Mouse (Mus musculus) midbrain, embryonic 16.5 days (tissue): Measurements from ENCODE around the gene Tbc1d19. TPM values are rescaled to one million over a fixed set of nuclear protein-coding genes. Genes with fewer than 3 reads are reported as not detected.

Experiments
- ATAC-seq: fragments of 200-750 bp; cut with Nextera tagmentation; 2 replicates; pipeline ENCODE4 v1.8.0; 2017; ENCODE audit warnings: moderate TSS enrichment
- H3K27ac ChIP-seq: fragments of 300-500 bp; sonication (generic); 2 replicates; pipeline ENCODE4 v1.5.1; 2014; ENCODE audit warnings: mild to moderate bottlenecking, low read length, mixed read lengths
- H3K27me3 ChIP-seq: fragments of 300-500 bp; sonication (generic); 2 replicates; pipeline ENCODE4 v1.6.1; 2014; ENCODE audit warnings: low read depth, low read length, mixed read lengths; ENCODE audit not compliant: control insufficient read depth, insufficient read depth
- H3K36me3 ChIP-seq: fragments of 300-500 bp; sonication (generic); 2 replicates; pipeline ENCODE4 v1.6.1; 2014; ENCODE audit warnings: mild to moderate bottlenecking, low read length, moderate library complexity, mixed read lengths; ENCODE audit not compliant: control insufficient read depth, insufficient read depth
- H3K4me1 ChIP-seq: fragments of 300-500 bp; sonication (generic); 2 replicates; pipeline ENCODE4 v1.6.1; 2014; ENCODE audit warnings: mild to moderate bottlenecking, low read length, mixed read lengths; ENCODE audit not compliant: control insufficient read depth, insufficient read depth
- H3K4me2 ChIP-seq: fragments of 300-500 bp; sonication (generic); 2 replicates; pipeline ENCODE4 v1.6.1; 2014; ENCODE audit warnings: mild to moderate bottlenecking, low read length, mixed read lengths
- H3K4me3 ChIP-seq: fragments of 300-500 bp; sonication (generic); 2 replicates; pipeline ENCODE4 v1.5.1; 2014; ENCODE audit warnings: low read depth, mild to moderate bottlenecking, low read length, moderate library complexity, mixed read lengths
- H3K9ac ChIP-seq: fragments of 300-500 bp; sonication (generic); 2 replicates; pipeline ENCODE4 v1.6.1; 2014; ENCODE audit warnings: low read depth, low read length, mixed read lengths
- H3K9me3 ChIP-seq: fragments of 300-500 bp; sonication (generic); replicated peaks from 2 replicates; pipeline ENCODE4 v1.6.1; 2014; ENCODE audit warnings: mild to moderate bottlenecking, low read length, mixed read lengths; ENCODE audit not compliant: control insufficient read depth, poor library complexity, severe bottlenecking
- WGBS: fragments of 180-500 bp; shearing (Covaris S2); extraction: QIAGEN DNeasy Blood & Tissue Kit; methylation state at CpG from one replicate; pipeline ENCODE4 v1.1.7; 2014; 5-methylcytosine and 5-hydroxymethylcytosine counted together
- polyA plus RNA-seq: library from polyadenylated mRNA; unstranded; fragments of >200 nt; fragmentation: Nextera tagmentation; extraction: Ambion mirVana; gene quantifications from 2 replicates; pipeline ENCODE4 v1.2.1, GENCODE M21; 2015

The Tbc1d19 gene
- polyA plus RNA-seq: 71.6 and 77.9 TPM in 2 replicates

DNA sequence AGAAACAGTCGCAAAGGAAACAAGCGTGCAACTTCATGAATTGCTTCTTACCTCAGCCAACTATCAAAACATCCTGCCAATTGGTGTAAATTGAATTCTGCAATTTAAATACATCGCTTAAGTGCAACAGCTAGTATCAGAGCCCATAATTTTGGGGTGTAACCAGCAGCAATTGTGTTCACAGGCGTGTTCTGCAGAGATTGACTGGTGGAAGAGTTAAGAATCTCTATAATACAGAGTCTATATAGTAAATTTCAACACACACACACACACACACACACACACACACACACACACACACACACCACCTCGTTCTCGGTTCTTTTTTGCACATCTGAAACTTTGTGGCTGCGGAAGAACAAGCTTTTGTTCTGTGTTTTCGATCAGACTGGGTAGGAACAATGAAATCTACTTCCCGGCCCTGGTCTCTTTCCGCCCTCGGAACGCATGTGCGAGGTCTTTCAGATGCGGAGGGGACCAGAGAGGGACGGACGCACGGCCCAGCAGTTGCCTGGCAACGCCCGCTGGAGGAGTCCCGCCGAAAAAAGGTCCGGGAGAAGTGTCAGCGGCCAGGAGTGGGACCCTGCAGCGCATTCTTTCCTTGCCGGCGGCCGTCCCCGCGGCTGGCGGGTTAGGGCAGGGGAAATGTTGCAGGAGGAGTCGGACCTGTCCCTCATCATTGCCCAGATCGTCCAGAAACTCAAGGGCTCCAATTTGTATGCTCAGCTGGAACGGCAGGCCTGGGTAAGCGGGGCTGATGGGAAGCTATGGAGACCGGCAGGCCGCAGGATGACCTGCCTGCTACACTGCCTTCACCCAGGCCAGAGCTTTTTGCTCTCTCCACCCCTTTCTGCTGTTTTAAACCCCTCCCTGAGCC, at the start of gene Tbc1d19:
Tbc1d19 (plus strand) TSS at position 492 of the 877 bp plus-strand sequence.
- WGBS: 5% methylated on average over 36 of the region's 36 CpGs
- H3K4me1 ChIP-seq: peaks cover 20% of the 10 kb centered on the region
- H3K4me3 ChIP-seq: peak within 1 kb of the TSS; percentile 76
- no peaks in the 10 kb centered on the region for H3K36me3 ChIP-seq
- no peaks in the 10 kb centered on the region for H3K9me3 ChIP-seq
- H3K27me3 ChIP-seq: no peaks in the 10 kb centered on the region
- peak within 1 kb of the TSS; percentile 81 for H3K9ac ChIP-seq
- H3K27ac ChIP-seq: peak within 1 kb of the TSS; percentile 76
- H3K4me2 ChIP-seq: peak within 1 kb of the TSS; percentile 80
- peak; percentile 100 for ATAC-seq

GRCm38 (mm10) chr5:53759912-53760311, 49.5 kb upstream of the Tbc1d19 start:
- Histone ChIP-seq H3K27me3 (no peaks in the 10 kb centered on the region), H3K36me3 (no peaks in the 10 kb centered on the region), H3K4me3 (no peak overlapping the region), H3K27ac (no peak overlapping the region), H3K9ac (no peak overlapping the region), H3K4me1 (no peaks in the 10 kb centered on the region), H3K4me2 (no peak overlapping the region), H3K9me3 (no peaks in the 10 kb centered on the region)
- no peak for ATAC-seq
- WGBS: 90% methylated on average over 4 of the region's 4 CpGs

DNA sequence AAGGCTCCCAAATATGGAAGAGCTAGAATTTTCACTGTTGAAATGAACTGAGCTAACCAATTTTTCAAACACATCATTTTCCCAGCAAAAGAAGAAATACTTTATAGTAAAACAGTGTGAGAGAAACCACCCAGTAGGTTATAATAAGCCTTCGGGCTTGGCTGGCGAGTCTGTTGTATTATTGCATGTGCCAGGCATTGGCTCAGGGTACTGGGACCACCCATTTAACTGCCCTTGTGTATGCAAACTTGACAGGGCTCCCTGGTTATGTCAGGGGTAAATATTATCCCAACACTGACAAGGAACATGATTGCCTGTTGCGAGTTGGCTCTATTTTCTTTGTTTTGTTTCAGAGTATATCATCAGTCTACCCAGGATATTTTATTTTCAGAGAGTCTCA, 48.5 kb upstream of the Tbc1d19 start:
- no peaks in the 10 kb centered on the region for H3K4me1 ChIP-seq
- no peaks in the 10 kb centered on the region for H3K36me3 ChIP-seq
- no peak overlapping the region for H3K4me2 ChIP-seq
- WGBS: 93% methylated on average over 3 of the region's 3 CpGs
- H3K27ac ChIP-seq: no peak overlapping the region
- H3K9me3 ChIP-seq: no peaks in the 10 kb centered on the region
- ATAC-seq: no peak
- H3K4me3 ChIP-seq: no peak overlapping the region
- no peak overlapping the region for H3K9ac ChIP-seq
- no peaks in the 10 kb centered on the region for H3K27me3 ChIP-seq

DNA sequence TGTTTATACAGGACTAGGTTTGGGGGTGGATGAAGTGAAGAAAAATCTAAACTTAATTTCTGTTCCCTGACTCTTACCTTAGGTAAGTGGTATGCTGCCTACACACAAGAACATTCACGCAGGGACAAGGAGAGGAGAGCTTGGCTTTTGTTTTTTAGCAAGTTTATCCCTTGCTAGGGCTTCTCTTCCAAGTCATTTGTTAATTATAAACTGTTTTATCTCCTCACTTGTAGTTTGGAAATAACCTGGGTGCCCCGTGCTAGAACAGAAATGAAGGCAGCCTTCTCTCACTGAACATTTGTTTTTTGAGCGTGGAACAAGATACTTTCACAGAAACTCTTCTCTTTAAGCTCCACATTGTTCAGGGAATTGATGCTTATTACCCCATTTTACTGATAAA, 48.1 kb upstream of the Tbc1d19 start:
- no peaks in the 10 kb centered on the region for H3K27me3 ChIP-seq
- H3K27ac ChIP-seq: no peak overlapping the region
- WGBS: 89% methylated on average over 3 of the region's 3 CpGs
- H3K9me3 ChIP-seq: no peaks in the 10 kb centered on the region
- H3K9ac ChIP-seq: no peak overlapping the region
- no peaks in the 10 kb centered on the region for H3K36me3 ChIP-seq
- ATAC-seq: no peak
- no peaks in the 10 kb centered on the region for H3K4me1 ChIP-seq
- H3K4me2 ChIP-seq: no peak overlapping the region
- H3K4me3 ChIP-seq: no peak overlapping the region

GRCm38 (mm10) chr5:53784818-53785520, 24.4 kb upstream of the Tbc1d19 start:
- no peak overlapping the region for H3K4me2 ChIP-seq
- no peaks in the 10 kb centered on the region for H3K9me3 ChIP-seq
- H3K27me3 ChIP-seq: no peaks in the 10 kb centered on the region
- H3K4me1 ChIP-seq: no peaks in the 10 kb centered on the region
- 68% methylated on average over 12 of the region's 12 CpGs for WGBS
- no peaks in the 10 kb centered on the region for H3K36me3 ChIP-seq
- ATAC-seq: no peak
- H3K9ac ChIP-seq: no peak overlapping the region
- H3K4me3 ChIP-seq: no peak overlapping the region
- no peak overlapping the region for H3K27ac ChIP-seq

- Histone ChIP-seq H3K27me3 (no peaks in the 10 kb centered on the region), H3K36me3 (no peaks in the 10 kb centered on the region), H3K9me3 (no peaks in the 10 kb centered on the region), H3K4me1 (no peaks in the 10 kb centered on the region), H3K4me2 (no peak overlapping the region), H3K9ac (no peak overlapping the region), H3K27ac (no peak overlapping the region), H3K4me3 (no peak overlapping the region)
- 83% methylated on average over 2 of the region's 2 CpGs for WGBS
- no peak for ATAC-seq
Measured at GRCm38 (mm10) chr5:53801379-53801778, 8.0 kb upstream of the Tbc1d19 start.

DNA sequence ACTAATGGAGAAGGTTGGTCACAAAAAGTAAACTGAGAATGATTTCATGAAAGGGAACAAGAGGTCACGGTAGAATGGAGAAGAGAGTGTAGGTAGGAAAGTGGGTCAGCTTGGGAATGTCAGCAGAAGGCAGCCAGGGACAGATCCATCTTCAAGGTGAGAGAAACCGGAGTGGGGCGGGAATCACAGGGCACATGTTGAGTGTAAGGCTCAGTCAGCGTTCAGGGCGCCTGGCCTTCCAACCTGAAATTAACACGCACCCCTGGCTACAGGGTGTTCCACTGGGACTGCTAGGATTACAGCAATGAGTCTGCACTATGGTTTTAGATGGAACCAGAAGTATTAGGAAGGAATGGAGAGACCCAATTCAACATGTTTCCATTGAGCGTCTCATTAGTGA, 10.3 kb downstream of the Tbc1d19 start:
- 94% methylated on average over 7 of the region's 7 CpGs for WGBS

GRCm38 (mm10) chr5:53825886-53826285, 16.5 kb downstream of the Tbc1d19 start:
- Histone ChIP-seq H3K36me3 (peaks cover 9% of the 10 kb centered on the region), H3K9me3 (no peaks in the 10 kb centered on the region), H3K4me3 (no peak overlapping the region), H3K4me1 (no peaks in the 10 kb centered on the region), H3K27ac (no peak overlapping the region), H3K9ac (no peak overlapping the region), H3K4me2 (no peak overlapping the region), H3K27me3 (no peaks in the 10 kb centered on the region)
- WGBS: 82% methylated on average over 7 of the region's 7 CpGs
- no peak for ATAC-seq

More for the DNA sequence above, 10.3 kb downstream of the Tbc1d19 start:
- H3K9me3 ChIP-seq: no peaks in the 10 kb centered on the region
- no peak overlapping the region for H3K27ac ChIP-seq
- no peak overlapping the region for H3K9ac ChIP-seq
- H3K27me3 ChIP-seq: no peaks in the 10 kb centered on the region
- H3K4me1 ChIP-seq: no peaks in the 10 kb centered on the region; the same call in 1 of the 2 replicates
- H3K36me3 ChIP-seq: no peaks in the 10 kb centered on the region
- no peak overlapping the region for H3K4me3 ChIP-seq
- ATAC-seq: no peak
- H3K4me2 ChIP-seq: no peak overlapping the region

DNA sequence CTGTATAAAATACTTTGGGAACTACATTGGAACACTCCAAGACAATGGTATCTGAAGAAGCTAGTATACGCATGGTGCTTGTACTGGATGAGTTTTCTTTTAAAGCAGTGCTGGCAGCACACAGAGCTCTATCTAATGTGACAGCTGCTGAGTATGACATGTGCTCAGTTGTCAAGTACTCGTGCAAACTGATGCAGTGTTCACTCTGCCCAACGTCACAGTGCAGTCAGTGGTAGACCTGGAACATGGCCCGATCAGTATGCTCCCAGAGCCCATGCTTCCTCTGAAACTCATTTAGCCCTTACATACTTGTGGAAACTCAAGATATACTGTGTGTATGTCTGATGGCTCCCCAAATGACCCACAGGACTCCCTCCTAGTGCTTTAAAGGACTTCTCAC, 25.1 kb downstream of the Tbc1d19 start:
- H3K4me2 ChIP-seq: no peak overlapping the region
- H3K36me3 ChIP-seq: peaks cover 12% of the 10 kb centered on the region
- no peak overlapping the region for H3K27ac ChIP-seq
- 95% methylated on average over 4 of the region's 4 CpGs for WGBS
- no peak for ATAC-seq
- H3K9me3 ChIP-seq: no peaks in the 10 kb centered on the region
- no peaks in the 10 kb centered on the region for H3K4me1 ChIP-seq
- H3K9ac ChIP-seq: no peak overlapping the region
- no peak overlapping the region for H3K4me3 ChIP-seq
- no peaks in the 10 kb centered on the region for H3K27me3 ChIP-seq
